Mouse (Mus musculus) heart, embryonic 15.5 days (tissue): ENCODE results near the gene Rbms1. TPM values are rescaled to one million over a fixed set of nuclear protein-coding genes. Genes with fewer than 3 reads are reported as not detected.
"Not testable (repeated sequence)": the region's sequence is repeated elsewhere in the genome, so short reads cannot be mapped to it uniquely, and the experiment has no call there.

Experiments
- ATAC-seq: fragments of 200-750 bp; cut with Nextera tagmentation; replicated peaks from 2 replicates; pipeline ENCODE4 v1.8.0; 2017; ENCODE audit warnings: low read depth, moderate TSS enrichment; ENCODE audit not compliant: insufficient number of reproducible peaks, insufficient read depth, low FRiP score
- H3K27ac ChIP-seq: fragments of 300-500 bp; sonication (generic); 2 replicates; pipeline ENCODE4 v1.5.1; 2015; ENCODE audit warnings: mild to moderate bottlenecking, inconsistent platforms
- H3K27me3 ChIP-seq: fragments of 300-500 bp; sonication (generic); 2 replicates; pipeline ENCODE4 v1.6.1; 2015; ENCODE audit warnings: inconsistent platforms
- H3K36me3 ChIP-seq: fragments of 300-500 bp; sonication (generic); 2 replicates; pipeline ENCODE4 v1.6.1; 2015; ENCODE audit warnings: mild to moderate bottlenecking, inconsistent platforms
- H3K4me1 ChIP-seq: fragments of 300-500 bp; sonication (generic); replicated peaks from 2 replicates; pipeline ENCODE4 v1.6.1; 2015; ENCODE audit warnings: inconsistent platforms
- H3K4me2 ChIP-seq: fragments of 300-500 bp; sonication (generic); 2 replicates; pipeline ENCODE4 v1.6.1; 2015; ENCODE audit warnings: inconsistent platforms, mild to moderate bottlenecking, moderate library complexity
- H3K4me3 ChIP-seq: fragments of 300-500 bp; sonication (generic); 2 replicates; pipeline ENCODE4 v1.5.1; 2015; ENCODE audit warnings: mild to moderate bottlenecking, inconsistent platforms
- H3K9ac ChIP-seq: fragments of 300-500 bp; sonication (generic); 2 replicates; pipeline ENCODE4 v1.6.1; 2015; ENCODE audit warnings: mild to moderate bottlenecking, inconsistent platforms
- H3K9me3 ChIP-seq: fragments of 300-500 bp; sonication (generic); replicated peaks from 2 replicates; pipeline ENCODE4 v1.6.1; 2016; ENCODE audit warnings: inconsistent platforms
- WGBS: fragments of 180-500 bp; shearing (Covaris S2); methylation state at CpG from one replicate; pipeline ENCODE4 v1.1.7; 2015; ENCODE audit warnings: mixed read lengths; 5-methylcytosine and 5-hydroxymethylcytosine counted together
- polyA plus RNA-seq: library from polyadenylated mRNA; unstranded; fragments of >200 nt; fragmentation: Nextera tagmentation; extraction: Ambion mirVana; gene quantifications from 2 replicates; pipeline ENCODE4 v1.2.1, GENCODE M21; 2015

Rbms1 gene
- polyA plus RNA-seq, 1 experiment from 2014 or later, result 72.6 TPM

DNA sequence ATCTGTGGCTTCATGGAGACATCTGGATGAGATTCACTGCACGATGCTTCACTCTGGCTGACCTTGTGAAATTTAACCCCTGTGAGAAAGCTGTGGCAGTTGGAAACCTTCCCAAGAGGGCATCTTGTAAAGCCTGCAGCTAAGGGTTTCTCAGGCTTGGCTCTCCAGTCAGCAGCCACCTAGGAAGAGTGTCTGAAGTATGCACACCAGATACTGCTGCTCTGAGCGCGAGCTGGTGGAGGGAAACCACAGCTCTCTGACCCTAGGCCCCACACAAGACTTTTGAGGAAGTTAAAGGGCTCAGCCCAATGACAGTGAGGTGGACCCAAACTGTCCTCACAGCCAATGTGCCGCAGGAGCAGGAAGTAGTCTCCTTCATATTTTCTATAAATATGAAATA is 120.0 kb downstream of the Rbms1 start:
- H3K4me1 ChIP-seq, result peaks cover 55% of the 10 kb centered on the region
- ATAC-seq, result no peak
- WGBS, result 31% methylated on average over 4 of the region's 4 CpGs
- H3K9me3 ChIP-seq, result no peaks in the 10 kb centered on the region
- peaks cover 3% of the 10 kb centered on the region; the same call in 1 of the 2 replicates for H3K36me3 ChIP-seq
- H3K27ac ChIP-seq, result peak overlapping the region; percentile 25; the same call in 1 of the 2 replicates
- H3K4me3 ChIP-seq, result no peak overlapping the region
- H3K9ac ChIP-seq, result no peak overlapping the region
- H3K4me2 ChIP-seq, result no peak overlapping the region
- H3K27me3 ChIP-seq, result no peaks in the 10 kb centered on the region

DNA sequence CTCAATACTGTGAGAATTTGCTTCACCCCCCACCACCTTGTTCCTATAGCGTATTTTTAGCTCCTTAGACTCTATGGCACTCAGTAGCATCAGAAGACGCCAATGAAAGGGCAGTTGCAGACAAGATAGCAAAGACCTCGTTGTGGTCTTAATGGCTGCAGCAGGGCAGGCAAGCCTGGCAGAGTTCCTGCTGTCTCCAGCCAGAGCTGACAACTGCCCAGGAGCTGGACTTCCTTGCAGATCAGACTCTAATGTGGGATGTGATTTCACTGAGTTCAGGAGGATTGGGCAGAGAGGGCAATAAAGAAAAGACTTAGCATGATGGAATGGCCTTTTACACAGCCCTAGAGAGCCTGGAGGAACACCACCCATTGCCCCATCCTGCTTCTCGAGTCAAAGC is 122.1 kb downstream of the Rbms1 start:
- Histone ChIP-seq H3K27ac (no peak overlapping the region), H3K9ac (no peak overlapping the region), H3K4me1 (peaks cover 73% of the 10 kb centered on the region), H3K27me3 (no peaks in the 10 kb centered on the region), H3K4me3 (no peak overlapping the region), H3K9me3 (no peaks in the 10 kb centered on the region), H3K36me3 (peaks cover 3% of the 10 kb centered on the region; the same call in 1 of the 2 replicates), H3K4me2 (no peak overlapping the region)
- ATAC-seq, result no peak
- 54% methylated on average over 4 of the region's 4 CpGs for WGBS

DNA sequence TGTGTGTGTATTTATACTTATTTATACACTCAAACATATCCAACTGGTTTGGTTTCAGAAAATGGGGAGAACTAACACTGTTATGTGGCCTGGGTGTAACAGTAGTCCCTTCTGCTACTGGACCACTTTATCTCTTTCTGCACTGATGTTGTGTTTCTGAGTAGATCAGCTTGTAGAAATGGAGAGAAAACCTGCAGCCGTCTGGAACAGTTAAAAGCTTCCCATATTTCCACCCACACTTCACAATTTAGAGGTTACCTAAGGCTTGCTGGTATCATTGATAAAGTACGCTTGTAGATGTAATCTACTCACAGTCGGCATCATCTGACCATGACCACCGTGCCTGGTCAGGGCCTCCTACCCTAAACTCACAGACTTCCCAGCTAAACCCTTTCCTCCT is 123.5 kb downstream of the Rbms1 start:
- peaks cover 65% of the 10 kb centered on the region for H3K4me1 ChIP-seq
- peaks cover 3% of the 10 kb centered on the region; the same call in 1 of the 2 replicates for H3K36me3 ChIP-seq

DNA sequence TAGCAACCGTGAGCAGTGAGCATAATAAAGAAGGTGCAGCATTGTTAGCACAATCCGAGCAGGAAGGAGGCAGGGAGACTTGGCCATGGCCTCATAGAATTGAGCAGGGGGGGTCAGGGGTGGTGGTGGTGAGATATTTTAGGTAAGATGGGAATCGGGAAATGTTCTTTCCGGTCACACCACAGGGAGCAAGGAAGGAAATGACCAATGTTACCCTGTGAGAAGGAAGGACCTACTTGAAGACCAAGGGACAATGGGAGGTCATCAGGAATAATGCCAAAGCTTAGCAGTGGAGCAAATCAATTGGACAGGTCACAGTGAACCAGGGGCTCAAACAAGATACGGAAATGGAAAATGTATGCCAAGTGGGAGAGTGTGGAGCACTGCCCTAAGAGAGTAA is 124.1 kb downstream of the Rbms1 start:
- no peaks in the 10 kb centered on the region for H3K9me3 ChIP-seq
- H3K4me1 ChIP-seq, result peaks cover 65% of the 10 kb centered on the region
- ATAC-seq, result 0 out of 2 replicates have a peak, but pooled peaks have one; percentile 27
- 53% methylated on average over 5 of the region's 5 CpGs for WGBS
- H3K27me3 ChIP-seq, result no peaks in the 10 kb centered on the region
- peak overlapping the region; percentile 45; the same call in 1 of the 2 replicates for H3K27ac ChIP-seq
- no peak overlapping the region for H3K4me3 ChIP-seq
- no peak overlapping the region for H3K4me2 ChIP-seq
- H3K9ac ChIP-seq, result no peak overlapping the region
- peaks cover 3% of the 10 kb centered on the region; the same call in 1 of the 2 replicates for H3K36me3 ChIP-seq

More for the DNA sequence above, 123.5 kb downstream of the Rbms1 start:
- Histone ChIP-seq H3K27me3 (no peaks in the 10 kb centered on the region), H3K9me3 (no peaks in the 10 kb centered on the region), H3K27ac (no peak overlapping the region), H3K4me3 (no peak overlapping the region), H3K9ac (no peak overlapping the region), H3K4me2 (no peak overlapping the region)
- WGBS, result 71% methylated on average over 4 of the region's 4 CpGs
- no peak for ATAC-seq

DNA sequence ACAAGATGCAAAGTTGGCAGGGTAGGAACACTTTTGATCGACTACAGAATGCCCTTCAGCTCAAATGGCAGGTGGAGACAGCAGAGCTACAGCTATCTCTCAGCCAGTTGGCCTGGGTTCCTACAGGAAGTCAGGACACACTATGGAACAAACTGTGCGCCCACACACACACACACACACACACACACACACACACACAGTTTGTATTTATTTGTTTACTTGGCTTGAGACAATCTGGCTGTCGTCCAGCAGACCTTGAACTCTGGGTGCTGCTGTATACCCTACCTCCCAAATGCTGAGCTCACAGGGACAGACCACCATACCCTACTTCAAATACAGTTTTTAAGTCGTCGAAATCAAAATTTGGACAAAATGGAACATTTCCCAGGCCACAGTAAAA is 125.4 kb downstream of the Rbms1 start:
- ATAC-seq, result no peak
- Histone ChIP-seq H3K4me3 (no peak overlapping the region), H3K4me1 (peaks cover 59% of the 10 kb centered on the region), H3K27ac (no peak overlapping the region; the same call in 1 of the 2 replicates), H3K4me2 (no peak overlapping the region), H3K9ac (no peak overlapping the region), H3K9me3 (no peaks in the 10 kb centered on the region), H3K36me3 (peaks cover 3% of the 10 kb centered on the region; the same call in 1 of the 2 replicates), H3K27me3 (no peaks in the 10 kb centered on the region)
- 60% methylated on average over 5 of the region's 5 CpGs for WGBS

DNA sequence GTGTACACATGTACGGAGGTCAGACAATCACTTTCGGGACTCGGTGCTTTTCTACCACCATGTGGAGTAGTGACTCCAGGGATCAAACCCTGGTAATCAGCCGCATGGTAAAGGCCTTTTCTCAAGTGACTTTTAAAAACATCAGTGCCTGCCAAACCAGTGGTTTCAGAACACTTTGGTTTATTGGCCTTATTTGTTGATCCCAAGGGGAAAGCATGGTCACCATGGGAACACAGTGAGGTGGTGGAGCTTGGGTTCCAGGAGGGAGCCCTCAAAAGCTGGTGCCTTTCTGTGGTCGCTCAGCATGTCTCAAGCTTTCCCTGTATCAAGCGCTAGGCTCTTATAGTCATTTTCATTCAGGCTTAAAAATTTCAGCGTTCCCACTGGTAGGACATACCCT is 126.8 kb downstream of the Rbms1 start:
- Histone ChIP-seq H3K9ac (no peak overlapping the region), H3K4me3 (no peak overlapping the region), H3K36me3 (no peaks in the 10 kb centered on the region), H3K4me1 (peaks cover 57% of the 10 kb centered on the region), H3K27me3 (no peaks in the 10 kb centered on the region), H3K9me3 (no peaks in the 10 kb centered on the region), H3K27ac (no peak overlapping the region), H3K4me2 (no peak overlapping the region)
- WGBS, result 93% methylated on average over 7 of the region's 7 CpGs
- ATAC-seq, result 0 out of 2 replicates have a peak, but pooled peaks have one; percentile 14

DNA sequence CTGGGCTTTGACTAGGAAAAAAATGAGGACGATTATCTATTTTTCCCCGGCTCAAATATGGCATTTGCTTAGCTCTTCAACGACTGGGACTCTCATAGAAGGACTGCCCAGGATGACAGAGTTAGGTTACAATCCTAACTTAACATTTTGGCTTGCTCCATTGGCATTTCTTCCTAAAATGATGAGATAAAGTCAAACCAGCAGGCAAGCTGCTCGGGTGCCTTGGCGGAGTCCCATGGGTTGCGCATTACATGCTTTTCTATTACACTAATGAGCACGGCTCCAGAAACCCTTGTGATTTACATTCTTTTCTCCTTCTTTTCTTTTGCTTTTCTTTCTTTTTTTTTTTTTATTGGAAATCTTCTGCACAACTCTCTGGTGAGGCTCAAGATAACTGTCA is 128.7 kb downstream of the Rbms1 start:
- ATAC-seq, result no peak
- Histone ChIP-seq H3K4me1 (peaks cover 43% of the 10 kb centered on the region), H3K9ac (no peak overlapping the region), H3K4me2 (no peak overlapping the region), H3K36me3 (no peaks in the 10 kb centered on the region), H3K9me3 (no peaks in the 10 kb centered on the region), H3K27me3 (no peaks in the 10 kb centered on the region), H3K27ac (0 out of 2 replicates have a peak overlapping the region, but pooled peaks have one; percentile 17), H3K4me3 (no peak overlapping the region)
- WGBS, result 72% methylated on average over 7 of the region's 7 CpGs

DNA sequence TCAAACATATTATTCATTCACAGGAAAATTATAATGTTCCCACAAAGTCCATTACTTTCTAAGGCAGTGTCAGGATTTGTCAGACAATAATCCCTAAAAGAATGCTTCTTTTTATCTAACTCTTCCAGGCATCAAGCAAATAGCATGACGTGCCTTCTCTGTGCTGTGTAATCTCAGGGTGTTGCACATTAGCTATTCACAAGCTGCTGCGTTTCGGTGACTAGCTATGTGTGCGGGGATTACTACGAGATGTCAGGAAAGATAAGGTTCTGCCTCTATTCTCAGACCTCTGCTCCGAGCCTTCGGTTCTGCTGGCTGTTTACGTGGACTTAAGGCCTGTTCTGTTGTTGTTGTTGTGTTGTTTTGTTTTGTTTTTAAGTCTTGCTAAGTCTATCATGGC is 130.7 kb downstream of the Rbms1 start:
- Histone ChIP-seq H3K4me2 (no peak overlapping the region), H3K27me3 (no peaks in the 10 kb centered on the region), H3K9ac (no peak overlapping the region), H3K4me1 (peaks cover 28% of the 10 kb centered on the region), H3K27ac (no peak overlapping the region), H3K36me3 (no peaks in the 10 kb centered on the region), H3K9me3 (no peaks in the 10 kb centered on the region), H3K4me3 (no peak overlapping the region)
- ATAC-seq, result no peak
- 83% methylated on average over 8 of the region's 8 CpGs for WGBS

DNA sequence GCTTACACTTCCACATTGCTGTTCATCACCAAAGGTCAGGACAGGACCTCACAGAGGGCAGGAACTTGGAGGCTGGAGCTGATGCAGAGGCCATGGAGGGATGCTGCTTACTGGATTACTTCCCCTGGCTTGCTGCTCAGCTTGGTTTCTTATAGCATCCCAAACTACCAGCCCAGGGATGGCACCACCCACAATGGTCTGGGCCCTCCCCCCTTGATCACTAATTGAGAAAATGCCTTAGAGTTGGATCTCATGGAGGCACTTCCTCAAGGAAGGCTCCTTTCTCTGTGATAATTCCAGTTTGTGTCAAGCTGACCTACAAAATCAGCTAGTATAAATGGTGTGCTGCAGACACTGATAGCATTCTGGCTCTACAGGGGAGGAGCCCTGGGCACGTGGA is 132.5 kb downstream of the Rbms1 start:
- not testable (repeated sequence) for H3K36me3 ChIP-seq, H3K4me3 ChIP-seq, H3K9me3 ChIP-seq, H3K9ac ChIP-seq, H3K27ac ChIP-seq, ATAC-seq, H3K27me3 ChIP-seq, H3K4me2 ChIP-seq
- peaks cover 30% of the 10 kb centered on the region for H3K4me1 ChIP-seq
- WGBS, result 45% methylated on average over 1 of the region's 1 CpGs

DNA sequence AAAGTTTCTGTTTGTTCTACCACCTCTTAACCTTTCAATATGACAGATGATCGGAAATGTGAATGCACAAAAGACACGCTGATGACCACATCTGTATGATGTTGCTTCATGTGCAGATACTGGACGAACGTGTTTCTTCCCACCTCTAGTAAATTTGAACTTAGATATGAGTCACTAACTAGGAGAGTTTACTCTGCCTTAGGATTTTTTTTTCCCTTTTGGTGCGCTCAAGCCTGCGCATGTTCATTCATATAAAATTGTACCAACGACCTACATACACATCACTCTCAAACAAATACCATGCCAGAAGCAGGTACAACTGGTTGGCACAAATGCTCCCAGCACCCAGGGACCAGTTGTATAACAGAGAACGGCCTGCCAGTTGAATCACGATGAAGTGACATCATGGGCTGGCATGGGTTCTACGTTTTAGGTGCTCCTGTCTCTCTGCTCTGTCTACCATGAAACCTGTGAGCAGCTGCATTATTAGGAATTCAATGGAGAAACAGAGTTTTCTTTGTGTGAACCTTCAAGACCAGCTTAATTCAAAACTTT is 134.0 kb downstream of the Rbms1 start:
- Histone ChIP-seq H3K27ac (no peak overlapping the region), H3K4me3 (no peak overlapping the region), H3K9me3 (no peaks in the 10 kb centered on the region), H3K4me1 (peaks cover 24% of the 10 kb centered on the region), H3K36me3 (no peaks in the 10 kb centered on the region), H3K4me2 (no peak overlapping the region), H3K9ac (no peak overlapping the region), H3K27me3 (no peaks in the 10 kb centered on the region)
- ATAC-seq, result no peak
- WGBS, result 89% methylated on average over 10 of the region's 10 CpGs

DNA sequence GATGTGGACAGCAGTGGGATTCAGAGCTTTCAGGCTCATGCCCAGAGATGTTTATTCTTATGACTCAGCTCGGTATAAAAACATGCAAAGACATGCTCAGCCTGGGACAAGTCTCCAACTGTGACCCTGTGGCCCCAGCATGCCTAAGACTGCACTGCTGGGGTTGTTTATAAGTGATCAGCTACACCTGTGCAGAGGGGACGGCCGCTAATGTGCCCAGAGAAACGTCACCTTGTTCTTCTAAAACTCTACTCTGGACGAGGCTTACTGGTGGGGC is 135.9 kb downstream of the Rbms1 start:
- H3K4me2 ChIP-seq, result no peak overlapping the region
- H3K9me3 ChIP-seq, result no peaks in the 10 kb centered on the region
- no peak overlapping the region for H3K4me3 ChIP-seq
- H3K9ac ChIP-seq, result no peak overlapping the region
- 65% methylated on average over 5 of the region's 5 CpGs for WGBS
- no peaks in the 10 kb centered on the region for H3K36me3 ChIP-seq
- peaks cover 24% of the 10 kb centered on the region for H3K4me1 ChIP-seq
- no peak; the same call in 1 of the 2 replicates for ATAC-seq
- no peaks in the 10 kb centered on the region for H3K27me3 ChIP-seq
- no peak overlapping the region for H3K27ac ChIP-seq

DNA sequence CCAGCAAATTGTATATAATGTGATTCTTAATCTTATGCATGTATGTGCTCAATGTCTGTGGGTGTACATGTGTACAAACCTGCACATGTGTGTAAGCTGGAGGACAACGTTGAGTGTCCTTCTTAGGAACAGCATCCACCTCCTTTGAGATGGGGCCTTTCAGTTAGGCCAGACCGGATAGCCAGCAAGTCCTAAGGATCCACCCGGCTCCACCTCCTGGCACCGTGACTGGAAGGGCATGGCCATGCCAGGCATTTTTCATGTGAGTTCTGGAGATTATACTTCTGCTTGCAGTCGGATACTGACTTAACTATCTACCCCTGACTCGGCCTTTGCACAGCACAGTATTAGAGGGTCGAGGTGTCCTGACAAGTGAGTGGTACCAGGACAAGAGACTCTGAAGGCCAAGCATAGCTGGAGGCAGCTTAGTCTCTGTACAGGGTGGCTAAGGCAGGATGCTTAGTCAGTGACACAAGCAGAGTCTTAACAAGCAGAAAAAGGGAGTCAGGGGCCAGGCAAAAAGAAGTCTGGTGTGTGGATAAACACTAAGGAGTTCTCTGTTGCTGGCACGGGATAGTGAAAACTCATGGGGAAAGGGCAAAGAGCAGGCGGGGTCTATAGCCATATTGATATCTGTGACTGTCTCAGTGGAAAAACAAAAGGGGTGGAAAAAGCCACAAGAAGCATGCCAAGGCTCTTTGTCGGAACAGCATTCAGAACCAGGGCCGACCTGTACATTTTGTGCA is 136.4 kb downstream of the Rbms1 start:
- WGBS, result 53% methylated on average over 11 of the region's 11 CpGs
- no peaks in the 10 kb centered on the region for H3K36me3 ChIP-seq
- H3K27me3 ChIP-seq, result no peaks in the 10 kb centered on the region
- H3K4me3 ChIP-seq, result no peak overlapping the region
- no peak overlapping the region for H3K4me2 ChIP-seq
- H3K9me3 ChIP-seq, result no peaks in the 10 kb centered on the region
- H3K27ac ChIP-seq, result 0 out of 2 replicates have a peak overlapping the region, but pooled peaks have one; percentile 0
- ATAC-seq, result no peak
- peaks cover 30% of the 10 kb centered on the region for H3K4me1 ChIP-seq
- no peak overlapping the region for H3K9ac ChIP-seq
